Mouse (Mus musculus) liver, embryonic 14.5 days (tissue): ENCODE data around the gene Wdr24.

Experiments used
- CTCF ChIP-seq: IDR thresholded peaks from 2 replicates; pipeline ENCODE4 v1.5.1; 2016; ENCODE audit warnings: antibody characterized with exemption, low read depth, control low read depth
- EP300 ChIP-seq: IDR thresholded peaks from 2 replicates; pipeline ENCODE4 v1.6.1; 2016; ENCODE audit warnings: antibody characterized with exemption, low read depth

DNA sequence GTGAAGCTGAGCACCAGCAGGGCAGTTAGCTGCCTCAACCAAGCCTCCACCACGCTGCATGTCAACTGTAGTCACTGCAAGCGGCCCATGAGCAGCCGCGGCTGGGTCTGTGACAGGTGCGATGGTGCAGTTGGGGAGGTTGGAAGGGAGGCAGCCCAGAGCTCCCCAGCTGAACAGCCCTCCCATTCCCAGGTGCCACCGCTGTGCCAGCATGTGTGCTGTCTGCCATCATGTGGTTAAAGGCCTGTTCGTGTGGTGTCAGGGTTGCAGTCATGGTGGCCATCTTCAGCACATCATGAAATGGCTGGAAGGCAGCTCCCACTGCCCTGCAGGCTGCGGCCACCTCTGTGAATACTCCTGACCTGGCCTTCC, 4.8 kb downstream of the Wdr24 start:
- TF ChIP-seq EP300 (no peak), CTCF (no peak)
